Mouse (Mus musculus): ENCODE results near the gene Riox1. TPM values are rescaled to one million over a fixed set of nuclear protein-coding genes. Genes with fewer than 3 reads are reported as not detected.

The Riox1 gene
- polyA plus RNA-seq, 1 experiment from 2014 or later = 21.7 TPM

DNA sequence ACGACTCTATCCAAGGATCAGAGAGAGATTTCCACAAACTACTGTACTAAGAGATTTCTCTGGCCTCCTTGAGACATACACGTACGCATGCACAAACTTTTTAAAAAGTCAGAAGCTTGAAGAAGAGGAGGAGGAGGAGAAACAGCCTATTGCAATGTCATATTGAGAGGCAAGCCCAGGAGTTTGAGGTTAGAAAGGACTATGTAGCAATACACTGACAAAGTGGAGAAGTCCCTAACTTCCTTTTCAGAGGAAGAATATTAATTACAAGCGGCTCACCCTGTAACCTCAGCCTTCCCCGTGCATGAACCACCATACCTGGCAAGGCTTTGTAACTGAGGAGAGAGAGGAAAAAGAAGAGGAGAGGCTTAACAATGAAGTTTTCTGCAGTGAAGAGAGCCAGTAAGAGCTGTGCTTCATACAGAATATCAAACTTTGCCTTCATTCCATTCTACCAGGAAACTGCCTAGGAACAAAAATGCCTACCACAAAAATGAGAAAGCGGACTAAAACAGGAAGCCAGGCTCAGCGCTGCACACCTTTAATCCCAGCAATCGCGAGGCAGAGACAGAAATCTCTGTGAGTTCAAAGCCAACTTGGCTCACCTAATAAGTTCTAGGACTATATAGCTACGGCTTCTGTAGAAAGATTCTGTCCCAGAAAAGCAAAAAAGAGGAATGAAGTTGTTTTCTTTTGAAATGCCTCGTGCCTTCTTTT lies 474 bp upstream of the Riox1 start:
- H3K27ac ChIP-seq = peak overlapping the region; percentile 26; the same call in 1 of the 2 replicates
- H3K9me3 ChIP-seq = 0 out of 2 replicates have a peak, but pooled peaks cover 4% of the 10 kb centered on the region
- H3K4me1 ChIP-seq (replicated peaks) = peaks cover 25% of the 10 kb centered on the region
- H3K9ac ChIP-seq (replicated peaks) = peak overlapping the region; percentile 84; the same call in 1 of the 2 replicates
- WGBS = 26% methylated on average over 11 of the region's 11 CpGs
- no peaks in the 10 kb centered on the region for H3K27me3 ChIP-seq
- H3K36me3 ChIP-seq = peaks cover 15% of the 10 kb centered on the region
- ATAC-seq (ENCODE audit: insufficient number of reproducible peaks, insufficient read depth, low FRiP score, low TSS enrichment, low read depth) = no peak
- peak overlapping the region; percentile 91 for H3K4me3 ChIP-seq (replicated peaks)
- peak overlapping the region; percentile 95 for H3K4me2 ChIP-seq

DNA sequence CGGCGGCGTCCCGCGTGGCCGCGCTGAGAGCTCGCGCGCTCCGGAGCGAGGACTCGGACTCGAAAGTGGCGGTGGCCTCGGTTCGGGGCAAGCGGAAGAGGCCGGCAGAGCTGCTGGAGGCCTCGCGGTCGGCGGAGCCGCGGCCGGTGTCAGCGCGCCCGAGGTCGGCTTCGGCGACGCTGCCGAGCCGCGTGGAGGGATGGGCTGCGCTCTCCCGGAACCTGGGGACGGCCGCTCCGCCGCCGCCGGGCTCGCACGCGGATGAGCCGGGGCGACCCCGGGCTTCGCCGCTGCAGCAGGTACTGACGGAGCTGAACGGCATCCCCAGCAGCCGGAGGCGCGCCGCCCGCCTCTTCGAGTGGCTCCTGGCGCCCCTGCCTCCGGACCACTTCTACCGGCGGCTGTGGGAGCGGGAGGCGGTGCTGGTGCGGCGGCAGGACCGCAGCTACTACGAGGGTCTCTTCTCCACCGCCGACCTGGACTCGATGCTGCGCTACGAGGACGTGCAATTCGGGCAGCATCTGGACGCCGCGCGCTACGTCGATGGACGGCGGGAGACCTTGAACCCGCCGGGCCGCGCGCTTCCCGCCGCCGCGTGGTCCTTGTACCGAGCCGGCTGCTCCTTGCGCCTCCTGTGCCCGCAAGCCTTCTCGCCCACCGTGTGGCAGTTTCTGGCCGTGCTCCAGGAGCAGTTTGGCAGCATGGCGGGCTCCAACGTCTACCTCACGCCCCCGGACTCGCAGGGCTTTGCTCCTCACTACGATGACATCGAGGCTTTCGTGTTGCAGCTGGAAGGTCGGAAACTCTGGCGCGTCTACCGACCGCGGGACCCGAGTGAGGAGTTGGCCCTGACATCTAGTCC lies 663 bp downstream of the Riox1 start:
- peaks cover 25% of the 10 kb centered on the region for H3K36me3 ChIP-seq
- H3K27me3 ChIP-seq = no peaks in the 10 kb centered on the region
- under 1% methylated on average over 113 of the region's 116 CpGs for WGBS
- H3K4me2 ChIP-seq = peak overlapping the region; percentile 95
- 0 out of 2 replicates have a peak, but pooled peaks have one; percentile 40 for ATAC-seq (ENCODE audit: insufficient number of reproducible peaks, insufficient read depth, low FRiP score, low TSS enrichment, low read depth)
- peaks cover 25% of the 10 kb centered on the region for H3K4me1 ChIP-seq (replicated peaks)
- H3K9ac ChIP-seq (replicated peaks) = peak overlapping the region; percentile 84
- 0 out of 2 replicates have a peak, but pooled peaks cover 4% of the 10 kb centered on the region for H3K9me3 ChIP-seq
- peak overlapping the region; percentile 83 for H3K27ac ChIP-seq
- H3K4me3 ChIP-seq (replicated peaks) = peak overlapping the region; percentile 91

DNA sequence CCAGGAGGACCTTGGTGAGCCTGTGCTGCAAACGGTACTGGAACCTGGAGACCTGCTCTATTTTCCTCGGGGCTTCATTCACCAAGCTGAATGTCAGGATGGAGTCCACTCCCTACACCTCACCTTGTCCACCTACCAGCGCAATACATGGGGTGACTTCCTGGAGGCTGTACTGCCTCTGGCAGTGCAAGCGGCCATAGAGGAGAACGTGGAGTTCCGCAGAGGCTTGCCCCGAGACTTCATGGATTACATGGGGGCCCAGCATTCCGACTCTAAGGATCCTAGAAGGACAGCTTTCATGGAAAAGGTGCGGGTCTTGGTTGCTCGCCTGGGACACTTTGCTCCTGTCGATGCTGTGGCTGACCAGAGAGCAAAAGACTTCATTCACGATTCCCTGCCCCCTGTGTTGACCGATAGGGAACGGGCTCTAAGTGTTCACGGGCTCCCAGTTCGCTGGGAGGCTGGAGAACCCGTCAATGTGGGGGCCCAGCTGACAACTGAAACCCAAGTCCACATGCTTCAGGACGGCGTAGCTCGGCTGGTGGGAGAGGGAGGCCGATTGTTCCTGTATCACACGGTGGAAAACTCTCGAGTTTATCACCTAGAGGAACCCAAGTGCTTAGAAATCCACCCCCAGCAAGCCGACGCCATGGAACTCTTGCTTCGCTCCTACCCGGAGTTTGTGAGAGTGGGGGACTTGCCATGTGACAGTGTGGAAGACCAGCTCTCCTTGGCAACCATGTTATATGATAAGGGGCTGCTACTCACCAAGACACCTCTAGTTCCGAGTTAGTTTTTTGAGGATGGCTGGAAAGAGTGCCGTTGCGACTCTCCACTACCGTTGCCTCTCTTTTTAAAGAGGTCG lies 1.5 kb downstream of the Riox1 start:
- H3K27ac ChIP-seq = 0 out of 2 replicates have a peak overlapping the region, but pooled peaks have one; percentile 83
- H3K36me3 ChIP-seq = peaks cover 30% of the 10 kb centered on the region
- ATAC-seq (ENCODE audit: insufficient number of reproducible peaks, insufficient read depth, low FRiP score, low TSS enrichment, low read depth) = no peak

DNA sequence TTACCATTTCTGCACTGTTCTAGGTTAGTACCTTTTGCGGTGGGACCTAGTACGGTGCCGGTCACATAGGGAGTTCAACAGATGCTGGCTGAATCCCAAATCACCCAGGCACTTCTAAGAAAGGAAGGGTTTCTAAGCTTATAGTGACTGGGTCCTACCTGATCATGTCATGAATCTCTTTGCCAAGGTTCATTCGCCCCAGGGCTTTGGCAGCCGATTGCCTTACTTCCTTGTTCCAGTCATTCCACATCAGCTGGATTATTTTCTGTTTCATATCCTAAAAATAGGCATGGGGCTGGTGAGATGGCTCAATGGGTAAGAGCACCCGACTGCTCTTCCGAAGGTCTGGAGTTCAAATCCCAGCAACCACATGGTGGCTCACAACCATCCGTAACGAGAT lies 7.9 kb downstream of the Riox1 start:
- H3K27ac ChIP-seq = no peak overlapping the region
- H3K27me3 ChIP-seq = no peaks in the 10 kb centered on the region
- no peak for ATAC-seq (ENCODE audit: insufficient number of reproducible peaks, insufficient read depth, low FRiP score, low TSS enrichment, low read depth)
- WGBS = 95% methylated on average over 9 of the region's 9 CpGs
- H3K4me1 ChIP-seq (replicated peaks) = 0 out of 2 replicates have a peak, but pooled peaks cover 4% of the 10 kb centered on the region
- no peaks in the 10 kb centered on the region for H3K9me3 ChIP-seq
- no peak overlapping the region for H3K9ac ChIP-seq (replicated peaks)
- H3K4me2 ChIP-seq = no peak overlapping the region
- no peak overlapping the region for H3K4me3 ChIP-seq (replicated peaks)
- H3K36me3 ChIP-seq = peaks cover 26% of the 10 kb centered on the region

More for the DNA sequence above, 1.5 kb downstream of the Riox1 start:
- Histone ChIP-seq H3K4me1 (replicated peaks) (peaks cover 25% of the 10 kb centered on the region), H3K4me3 (replicated peaks) (peak overlapping the region; percentile 91), H3K9ac (replicated peaks) (peak overlapping the region; percentile 84), H3K9me3 (0 out of 2 replicates have a peak, but pooled peaks cover 4% of the 10 kb centered on the region), H3K4me2 (peak overlapping the region; percentile 95), H3K27me3 (no peaks in the 10 kb centered on the region)
- 67% methylated on average over 32 of the region's 32 CpGs for WGBS

DNA sequence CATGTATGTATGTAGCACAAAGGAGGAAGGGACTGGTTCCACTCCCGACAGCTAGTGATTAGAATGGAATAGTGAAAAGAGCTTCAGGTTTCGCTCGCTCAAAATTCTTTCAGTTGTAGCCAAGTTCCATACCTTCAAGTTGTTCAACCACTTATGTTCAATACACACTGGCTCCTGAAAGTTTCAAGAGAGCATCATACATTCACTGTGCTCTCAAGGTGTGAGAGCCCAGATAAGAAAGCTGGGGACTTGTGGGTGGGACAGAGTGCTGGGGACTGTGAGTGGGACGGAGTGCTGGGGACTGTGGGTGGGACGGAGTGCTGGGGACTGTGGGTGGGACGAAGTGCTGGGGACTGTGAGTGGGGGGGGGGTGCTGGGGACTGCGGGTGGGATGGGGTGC lies 14.8 kb downstream of the Riox1 start:
- 85% methylated on average over 7 of the region's 7 CpGs for WGBS
- Histone ChIP-seq H3K4me1 (replicated peaks) (no peaks in the 10 kb centered on the region), H3K4me3 (replicated peaks) (no peak overlapping the region), H3K9me3 (no peaks in the 10 kb centered on the region), H3K36me3 (no peaks in the 10 kb centered on the region), H3K4me2 (no peak overlapping the region), H3K27ac (no peak overlapping the region), H3K27me3 (no peaks in the 10 kb centered on the region), H3K9ac (replicated peaks) (no peak overlapping the region)
- no peak for ATAC-seq (ENCODE audit: insufficient number of reproducible peaks, insufficient read depth, low FRiP score, low TSS enrichment, low read depth)

DNA sequence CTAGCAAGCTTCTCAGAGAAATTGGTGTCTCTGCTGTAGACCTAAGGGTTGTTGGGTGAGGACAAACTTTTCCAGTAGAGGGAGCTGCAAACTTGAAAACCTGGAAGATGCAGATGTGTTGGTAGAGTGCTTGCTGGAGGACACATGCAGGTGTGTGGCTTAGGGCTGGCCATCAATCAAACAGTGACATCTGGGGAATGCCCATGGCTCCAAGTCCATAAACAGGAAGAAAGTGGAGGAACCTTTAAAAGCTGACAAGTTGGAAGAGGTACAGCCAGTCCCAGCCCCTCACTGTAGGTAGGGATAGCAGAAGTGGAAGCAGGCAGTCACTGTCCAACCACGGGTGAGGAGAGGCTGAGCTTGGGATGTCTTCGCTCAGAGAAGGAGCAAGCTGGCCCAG lies 21.7 kb downstream of the Riox1 start:
- Histone ChIP-seq H3K9ac (replicated peaks) (no peak overlapping the region), H3K36me3 (no peaks in the 10 kb centered on the region), H3K9me3 (peaks cover 7% of the 10 kb centered on the region; the same call in 1 of the 2 replicates), H3K4me1 (replicated peaks) (no peaks in the 10 kb centered on the region), H3K4me2 (no peak overlapping the region), H3K27me3 (no peaks in the 10 kb centered on the region), H3K27ac (no peak overlapping the region), H3K4me3 (replicated peaks) (no peak overlapping the region)
- WGBS = 55% methylated on average over 2 of the region's 2 CpGs
- ATAC-seq (ENCODE audit: insufficient number of reproducible peaks, insufficient read depth, low FRiP score, low TSS enrichment, low read depth) = no peak

DNA sequence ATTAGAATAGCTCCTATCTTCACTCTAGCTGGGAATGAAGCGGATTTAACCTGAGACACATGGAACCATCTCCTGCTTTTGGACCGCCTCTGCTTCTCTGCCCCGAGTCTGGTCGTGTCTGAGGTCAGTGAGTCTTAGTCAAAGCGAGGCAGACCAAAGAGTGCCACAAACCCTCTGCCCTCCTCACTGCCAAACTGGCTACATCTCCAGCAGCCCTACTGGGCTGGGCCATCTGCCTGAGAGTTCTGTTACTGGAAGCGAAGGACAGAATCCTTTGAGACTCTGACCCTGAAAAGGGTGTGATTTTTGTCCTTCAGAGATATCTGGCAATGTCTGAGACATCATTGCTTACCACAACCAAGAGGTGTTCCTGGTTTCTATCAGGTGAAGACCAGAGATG lies 28.5 kb downstream of the Riox1 start:
- Histone ChIP-seq H3K27me3 (no peaks in the 10 kb centered on the region), H3K9ac (replicated peaks) (no peak overlapping the region), H3K4me1 (replicated peaks) (no peaks in the 10 kb centered on the region), H3K36me3 (no peaks in the 10 kb centered on the region), H3K27ac (no peak overlapping the region), H3K9me3 (peaks cover 7% of the 10 kb centered on the region; the same call in 1 of the 2 replicates), H3K4me2 (no peak overlapping the region), H3K4me3 (replicated peaks) (no peak overlapping the region)
- no peak for ATAC-seq (ENCODE audit: insufficient number of reproducible peaks, insufficient read depth, low FRiP score, low TSS enrichment, low read depth)
- 85% methylated on average over 6 of the region's 6 CpGs for WGBS

DNA sequence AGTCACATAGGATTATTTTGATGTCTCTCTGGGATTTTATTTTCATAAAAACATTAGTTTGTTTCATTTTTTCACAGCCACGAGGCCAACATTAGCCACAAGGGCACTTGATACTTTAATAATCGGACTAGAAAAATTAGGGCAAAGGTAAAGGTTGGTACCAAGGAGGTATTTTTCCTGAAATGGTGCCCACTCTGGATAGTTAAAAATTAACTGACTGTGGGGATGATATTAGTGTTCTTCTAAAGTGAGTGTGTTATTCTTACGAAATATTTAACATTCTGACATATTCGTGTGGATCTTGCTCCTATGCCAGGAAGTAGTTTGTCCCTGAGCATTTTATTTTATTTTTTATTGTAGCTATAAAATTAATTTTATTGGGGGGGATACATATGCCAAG lies 31.2 kb downstream of the Riox1 start:
- 85% methylated on average over 4 of the region's 4 CpGs for WGBS
- H3K4me1 ChIP-seq (replicated peaks) = peaks cover 3% of the 10 kb centered on the region

DNA sequence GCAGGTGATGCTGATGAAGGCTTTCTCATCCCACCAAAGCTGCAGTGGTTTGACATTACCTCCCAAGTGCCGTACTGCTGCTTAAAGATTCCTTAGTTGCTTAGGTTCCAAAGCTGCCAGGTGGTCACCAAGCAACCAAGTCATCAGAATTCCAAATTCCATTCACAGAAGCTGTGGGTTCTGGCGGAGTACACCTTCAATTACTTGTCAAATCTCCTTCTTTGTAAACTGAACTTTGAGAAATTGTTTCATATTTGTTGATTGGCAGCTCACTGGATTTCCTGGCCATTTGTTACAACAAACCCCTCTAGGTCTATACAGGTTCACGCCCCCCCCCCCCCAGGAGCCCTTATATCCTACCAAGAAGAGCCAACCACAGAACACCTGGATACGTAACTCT lies 34.3 kb downstream of the Riox1 start, which contains the start of gene Heatr4:
Gene Heatr4, minus strand, starts transcription at position 101 of the 400 bp plus-strand sequence.
- ATAC-seq (ENCODE audit: insufficient number of reproducible peaks, insufficient read depth, low FRiP score, low TSS enrichment, low read depth) = no peak
- H3K36me3 ChIP-seq = no peaks in the 10 kb centered on the region
- 0 out of 2 replicates have a peak, but pooled peaks cover 4% of the 10 kb centered on the region for H3K9me3 ChIP-seq
- no peak within 1 kb of the TSS for H3K9ac ChIP-seq (replicated peaks)
- H3K4me3 ChIP-seq (replicated peaks) = no peak within 1 kb of the TSS
- H3K4me1 ChIP-seq (replicated peaks) = peaks cover 11% of the 10 kb centered on the region
- H3K27me3 ChIP-seq = no peaks in the 10 kb centered on the region
- 71% methylated on average over 4 of the region's 4 CpGs for WGBS
- H3K4me2 ChIP-seq = no peak within 1 kb of the TSS
- no peak within 1 kb of the TSS for H3K27ac ChIP-seq

More for the DNA sequence above, 31.2 kb downstream of the Riox1 start:
- no peak for ATAC-seq (ENCODE audit: insufficient number of reproducible peaks, insufficient read depth, low FRiP score, low TSS enrichment, low read depth)
- H3K9me3 ChIP-seq = no peaks in the 10 kb centered on the region
- H3K27me3 ChIP-seq = no peaks in the 10 kb centered on the region
- H3K36me3 ChIP-seq = no peaks in the 10 kb centered on the region
- no peak overlapping the region for H3K4me2 ChIP-seq
- H3K9ac ChIP-seq (replicated peaks) = no peak overlapping the region
- no peak overlapping the region for H3K27ac ChIP-seq
- no peak overlapping the region for H3K4me3 ChIP-seq (replicated peaks)

DNA sequence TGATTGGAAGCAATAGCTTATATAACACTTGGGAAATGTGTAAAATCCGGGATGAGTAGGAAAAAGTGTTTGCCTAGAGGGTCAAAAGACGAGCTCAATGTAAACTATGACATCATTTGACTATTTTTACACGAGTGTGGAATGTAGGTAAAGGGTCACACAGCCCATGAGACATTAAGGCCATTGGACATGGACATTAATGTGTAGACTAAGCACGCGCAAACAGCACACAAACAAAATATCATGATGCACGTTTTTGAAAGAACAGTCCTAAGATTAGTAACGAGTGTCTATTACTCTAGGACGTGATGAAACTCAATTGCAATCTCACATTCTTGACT lies 36.8 kb downstream of the Riox1 start:
- Histone ChIP-seq H3K4me3 (replicated peaks) (peak overlapping the region; percentile 59), H3K27ac (peak overlapping the region; percentile 95), H3K4me2 (peak overlapping the region; percentile 61), H3K4me1 (replicated peaks) (peaks cover 11% of the 10 kb centered on the region), H3K9me3 (0 out of 2 replicates have a peak, but pooled peaks cover 4% of the 10 kb centered on the region), H3K36me3 (no peaks in the 10 kb centered on the region), H3K9ac (replicated peaks) (0 out of 2 replicates have a peak overlapping the region, but pooled peaks have one; percentile 81), H3K27me3 (no peaks in the 10 kb centered on the region)
- 38% methylated on average over 8 of the region's 8 CpGs for WGBS
- no peak for ATAC-seq (ENCODE audit: insufficient number of reproducible peaks, insufficient read depth, low FRiP score, low TSS enrichment, low read depth)
